Mouse (Mus musculus) CD4-positive naive resting alpha-beta T cell, adult 76 days (primary cell): ENCODE measurements around the gene Eif2b3. TPM values are rescaled to one million over a fixed set of nuclear protein-coding genes. Genes with fewer than 3 reads are reported as not detected.

ENCODE experiments used
- total RNA-seq: library from RNA; stranded (reverse); gene quantifications from one replicate; pipeline ENCODE4 v1.2.4, GENCODE M21; 2023

Gene Eif2b3
- total RNA-seq, result 22.1 TPM

DNA sequence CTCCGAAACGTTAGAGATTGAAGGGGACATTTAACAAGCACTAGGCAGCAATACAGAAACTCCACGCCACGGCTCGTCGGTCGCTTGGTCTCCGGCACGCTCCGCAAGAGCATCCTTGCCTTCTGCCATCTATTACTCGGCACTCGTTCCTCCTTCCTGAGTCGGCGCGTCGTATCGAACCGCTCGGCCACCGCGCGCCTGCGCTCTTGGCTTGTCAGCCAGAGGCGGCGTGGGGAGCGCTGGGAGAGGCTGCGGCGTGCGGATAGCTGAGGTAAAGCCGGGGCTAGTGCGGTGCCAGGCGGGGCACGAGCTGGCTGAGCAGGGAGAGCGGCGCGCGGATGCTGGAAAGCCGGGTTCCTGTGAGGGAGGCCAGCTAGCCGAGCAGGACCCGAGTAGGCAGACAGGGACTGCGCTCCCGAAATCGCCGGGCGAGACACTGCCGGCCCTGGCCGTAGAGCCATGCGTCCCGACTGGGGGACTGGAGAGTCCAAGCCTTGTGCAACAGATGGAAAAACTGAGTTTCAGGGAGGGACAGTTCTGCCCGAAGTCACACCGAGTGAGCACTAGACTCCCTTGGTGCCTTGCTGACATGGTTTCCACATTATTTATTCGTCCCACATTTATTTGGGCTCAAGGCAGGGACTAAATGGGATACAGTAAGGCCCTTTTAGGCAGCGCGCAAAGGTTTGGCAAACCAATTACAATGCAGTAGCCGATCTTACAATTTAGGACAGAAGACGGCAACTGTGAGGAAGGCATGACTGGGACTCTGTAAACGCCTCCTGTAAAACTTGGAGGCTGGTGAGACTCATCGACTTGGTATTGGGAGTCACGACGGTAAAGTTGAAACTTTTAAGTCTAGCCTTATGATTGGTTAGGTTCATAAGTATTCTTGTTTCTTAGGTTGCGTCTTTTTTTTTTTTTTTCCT, at the start of gene Eif2b3:
Eif2b3 (plus strand) TSS at position 197 of the 929 bp plus-strand sequence.

DNA sequence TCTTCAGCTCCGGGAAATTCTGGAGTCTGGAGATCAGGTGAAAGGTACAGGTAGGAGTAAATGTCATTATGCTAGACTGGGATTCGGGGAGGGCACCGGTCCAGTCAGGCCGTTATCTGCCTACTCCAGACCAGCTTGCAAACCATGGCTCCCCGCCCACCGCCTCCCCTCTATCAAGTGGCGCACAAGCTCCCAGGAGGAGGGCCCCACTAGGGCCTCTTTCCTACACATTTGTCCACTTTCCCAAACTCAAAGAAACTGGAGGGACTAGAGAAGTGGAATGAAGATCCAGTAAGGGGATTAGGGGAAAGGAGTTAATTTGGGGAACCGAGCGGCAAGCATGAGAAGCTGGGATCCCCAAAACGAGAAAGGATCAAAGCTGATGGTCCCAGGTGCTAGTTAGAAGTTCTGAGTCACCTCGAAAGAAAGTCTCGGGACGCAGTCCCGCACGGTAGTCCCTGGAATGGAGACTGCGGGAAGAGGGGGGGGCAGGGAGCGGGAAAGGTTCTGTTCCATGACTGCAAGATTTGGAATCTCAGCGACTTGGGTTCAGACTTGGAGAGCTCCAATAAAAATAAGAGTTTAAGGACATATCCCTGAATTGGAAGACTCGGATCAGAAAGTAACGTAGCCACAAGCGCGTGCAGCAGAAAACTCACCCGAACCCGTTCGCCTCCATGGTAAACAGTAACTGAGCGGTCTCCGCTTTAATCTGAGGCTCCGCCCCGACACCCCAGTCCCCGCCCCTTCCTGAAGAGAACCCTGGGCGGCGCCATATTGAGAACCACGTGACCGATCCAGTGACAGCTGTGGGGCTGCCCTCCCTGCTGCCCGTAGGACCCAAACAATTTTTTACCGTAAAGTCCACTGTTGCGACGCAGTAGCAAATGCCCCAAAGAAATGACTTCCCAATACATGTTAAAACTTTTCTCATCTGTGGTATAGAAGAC, 25.3 kb upstream of the Eif2b3 start, which contains the start of gene Urod:
Urod (minus strand) TSS at position 742 of the 950 bp plus-strand sequence.

DNA sequence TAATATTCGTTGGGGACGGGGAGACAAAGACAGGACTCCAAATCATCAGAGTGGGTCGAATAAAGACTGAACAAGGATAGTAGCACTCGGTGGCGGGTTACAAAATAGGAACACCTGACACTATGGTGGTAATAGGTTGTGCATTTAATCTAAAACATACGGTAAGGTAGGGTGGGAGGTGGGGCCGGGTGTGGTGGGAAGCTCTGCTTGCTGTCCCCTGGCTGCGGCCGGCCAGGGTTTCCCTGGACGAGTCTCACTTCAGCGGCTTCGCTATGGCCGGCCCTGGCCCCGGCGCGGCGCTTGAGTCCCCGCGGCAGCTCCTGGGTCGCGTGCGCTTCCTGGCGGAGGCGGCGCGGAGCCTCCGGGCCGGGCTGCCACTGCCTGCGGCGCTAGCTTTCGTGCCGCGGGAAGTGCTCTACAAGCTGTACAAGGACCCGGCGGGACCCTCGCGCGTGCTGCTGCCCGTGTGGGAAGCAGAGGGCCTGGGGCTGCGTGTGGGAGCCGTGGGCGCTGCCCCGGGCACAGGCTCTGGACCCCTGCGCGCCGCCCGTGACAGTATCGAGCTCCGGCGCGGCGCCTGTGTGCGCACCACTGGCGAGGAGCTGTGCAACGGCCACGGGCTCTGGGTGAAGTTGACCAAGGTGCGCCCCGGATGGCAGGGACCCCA, 23.9 kb upstream of the Eif2b3 start, which contains the start of gene Hectd3:
Hectd3 (plus strand) TSS at position 187 of the 667 bp plus-strand sequence.

DNA sequence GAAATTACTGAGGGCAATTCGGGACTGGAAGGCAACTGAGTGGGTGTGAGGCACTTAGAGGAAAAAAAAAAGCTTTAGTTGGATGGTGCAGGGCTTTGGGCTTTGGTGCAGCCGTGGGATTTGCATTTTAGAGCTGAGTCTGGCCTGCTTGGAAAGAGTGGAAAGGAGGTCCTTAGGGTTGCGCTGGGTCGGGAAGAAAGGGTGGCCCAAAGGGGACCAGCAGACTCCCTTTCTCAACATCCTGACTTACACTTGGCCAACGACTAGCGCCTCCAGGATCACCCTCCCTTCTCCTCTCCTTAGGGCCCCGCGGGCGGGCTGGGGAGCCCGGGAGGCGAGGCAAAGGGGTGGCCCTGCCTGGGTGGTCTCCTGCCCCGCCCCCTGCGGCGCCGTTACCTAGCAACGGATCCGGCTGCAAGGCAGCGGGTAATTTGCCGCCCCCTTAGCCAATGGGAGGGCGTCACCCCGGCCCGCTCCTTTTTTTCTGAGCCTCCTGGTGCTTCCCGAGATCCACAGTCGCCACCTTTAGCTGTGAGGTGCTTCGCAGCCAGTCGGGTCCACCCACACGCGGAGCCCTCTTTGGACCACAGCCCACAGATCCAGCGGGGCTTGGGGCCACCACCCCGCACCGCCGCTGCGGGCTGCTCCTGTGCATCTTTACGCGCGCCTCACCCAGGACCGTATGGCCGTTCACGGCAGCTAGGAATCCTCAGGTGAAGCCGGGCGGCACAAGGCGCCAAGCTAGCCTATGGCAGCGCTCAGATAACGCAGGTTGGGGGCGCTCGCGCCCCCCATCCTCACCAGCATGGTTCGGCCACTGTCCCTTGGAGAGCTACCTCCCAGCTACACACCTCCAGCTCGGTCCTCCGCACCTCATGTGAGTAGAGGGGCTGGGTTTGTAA, 76.6 kb downstream of the Eif2b3 start, which contains the start of gene Ptch2:
Ptch2 (plus strand) TSS at position 525 of the 902 bp plus-strand sequence.

DNA sequence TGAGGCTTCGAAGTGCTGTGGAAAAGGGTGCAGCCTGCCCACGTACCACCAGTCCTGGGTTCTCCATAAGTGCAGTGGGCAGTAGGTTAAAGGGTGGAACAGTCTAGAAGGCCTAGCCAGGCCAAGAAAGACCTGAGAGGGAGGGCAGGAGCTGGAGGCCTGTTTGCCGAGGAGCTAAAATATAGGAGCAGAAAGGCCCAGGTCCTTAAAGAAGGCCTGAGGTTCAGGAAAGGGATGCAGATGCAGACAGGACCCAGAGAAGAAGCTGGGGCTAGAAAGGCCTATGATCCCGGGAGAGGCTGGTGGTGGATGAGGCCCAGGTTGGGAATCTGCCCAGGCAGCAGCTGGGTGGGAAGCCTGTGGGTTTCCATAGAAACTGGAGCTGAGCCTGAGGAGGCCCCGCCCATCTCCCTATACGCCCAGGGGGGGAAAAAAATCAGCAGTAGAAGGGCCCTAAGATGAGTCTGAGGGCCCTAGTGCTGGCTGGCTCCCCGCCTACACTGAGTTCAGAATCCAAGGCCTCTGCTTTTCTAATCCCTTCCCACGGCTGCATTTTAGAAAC, 106.2 kb downstream of the Eif2b3 start, which contains the start of gene Btbd19:
Btbd19 (minus strand) TSS at position 378 of the 562 bp plus-strand sequence.

DNA sequence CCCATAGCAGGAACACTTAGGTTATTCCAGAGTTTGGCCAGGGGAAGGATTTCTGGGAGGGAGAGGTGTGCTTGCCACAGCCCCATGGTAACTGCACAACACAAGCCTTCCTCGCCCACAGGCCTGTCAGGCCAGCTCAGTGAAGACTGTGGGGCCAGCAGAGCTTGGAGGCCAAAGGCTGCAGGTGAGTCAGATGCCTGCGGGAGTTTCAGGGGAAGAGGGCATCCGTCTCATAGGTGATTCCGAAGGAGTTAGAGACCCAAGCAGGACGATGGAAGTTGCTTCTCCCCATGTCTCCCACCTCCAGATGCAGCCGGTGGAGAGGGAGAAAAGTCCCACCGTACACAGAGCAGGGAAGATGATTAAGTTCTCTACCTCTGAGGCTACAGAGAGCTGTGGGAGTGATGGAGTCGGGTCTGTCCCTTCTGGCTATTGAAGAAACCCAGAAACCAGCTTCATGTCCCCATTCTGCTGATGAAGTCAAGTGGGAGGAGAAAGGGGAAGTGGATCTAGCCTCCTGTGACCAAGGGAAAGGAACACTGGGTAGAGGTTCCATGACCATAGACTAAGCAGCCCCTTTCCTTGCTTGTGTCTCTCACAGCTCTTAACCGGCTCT, 107.6 kb downstream of the Eif2b3 start, which contains the start of gene Tctex1d4:
Tctex1d4 (plus strand) TSS at position 120 of the 616 bp plus-strand sequence.

DNA sequence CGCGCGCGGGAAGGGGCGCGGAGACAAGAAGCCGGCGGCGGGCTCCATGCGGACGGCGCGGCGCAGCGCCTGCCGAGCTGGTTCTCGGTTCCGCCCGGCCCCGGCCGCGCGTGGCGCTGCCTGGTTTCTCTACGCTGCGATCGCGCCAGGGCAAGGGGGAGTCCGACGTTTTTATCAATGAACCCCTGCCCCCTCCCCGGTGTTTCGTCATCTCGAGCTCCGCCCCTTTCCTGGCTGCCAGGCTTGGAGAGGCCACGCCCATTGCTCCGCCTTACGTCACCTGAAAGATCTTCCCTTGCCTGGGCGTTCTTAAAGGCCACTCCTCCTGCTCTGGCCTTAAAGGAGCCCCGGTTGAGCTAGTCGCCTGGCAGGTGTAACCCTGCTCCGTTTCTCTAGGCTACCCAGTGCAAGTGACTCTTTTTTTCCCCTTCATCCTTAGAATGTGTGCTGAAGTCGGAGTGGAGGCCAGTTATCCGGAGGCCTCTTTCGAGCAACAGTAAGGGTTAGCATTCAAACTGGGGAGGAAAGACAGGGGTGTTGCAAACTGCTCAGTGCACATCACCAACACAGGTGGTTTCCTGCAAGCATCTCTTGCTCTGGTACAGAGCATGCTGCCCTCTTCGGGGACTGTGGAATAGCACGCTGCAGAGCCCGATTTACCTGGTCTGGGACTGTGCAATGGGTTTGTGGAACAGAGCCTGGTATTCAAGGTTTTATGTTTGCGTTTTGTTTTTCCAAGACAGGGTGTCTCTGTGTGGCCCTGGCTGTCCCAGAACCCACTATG, 114.8 kb downstream of the Eif2b3 start, which contains the start of gene Plk3:
Plk3 (minus strand) TSS at position 147 of the 784 bp plus-strand sequence.

Other genes starting within 250 kb of the Eif2b3 start
- gene Toe1, start 211.8 kb upstream of the Eif2b3 start, total RNA-seq, result 57.2 TPM
- 10.5 TPM for gene Mutyh, start 211.7 kb upstream of the Eif2b3 start, total RNA-seq
- not detected for gene Hpdl, start 197.7 kb upstream of the Eif2b3 start, total RNA-seq
- not detected for gene Zswim5, start 142.0 kb upstream of the Eif2b3 start, total RNA-seq
- 36.8 TPM for gene Urod, start 25.0 kb upstream of the Eif2b3 start, total RNA-seq
- 35.4 TPM for gene Hectd3, start 24.1 kb upstream of the Eif2b3 start, total RNA-seq
- 0.18 TPM for gene Ptch2, start 76.7 kb downstream of the Eif2b3 start, total RNA-seq
- gene Btbd19, start 106.3 kb downstream of the Eif2b3 start, total RNA-seq, result 22.6 TPM
- not detected for gene Tctex1d4, start 107.4 kb downstream of the Eif2b3 start, total RNA-seq
- gene Plk3, start 114.6 kb downstream of the Eif2b3 start, total RNA-seq, result 55.5 TPM
- 2,747 TPM for gene Rps8, start 136.8 kb downstream of the Eif2b3 start, total RNA-seq
- gene Kif2c, start 163.2 kb downstream of the Eif2b3 start, total RNA-seq, result 0.29 TPM
- gene Tmem53, start 232.5 kb downstream of the Eif2b3 start, total RNA-seq, result not detected
- gene Armh1, start 232.7 kb downstream of the Eif2b3 start, total RNA-seq, result not detected